Mouse (Mus musculus): ENCODE measurements around the gene Hba-x. TPM values are rescaled to one million over a fixed set of nuclear protein-coding genes. Genes with fewer than 3 reads are reported as not detected.

The Hba-x gene
- total RNA-seq, 2 experiments from 2014 or later: not detected

DNA sequence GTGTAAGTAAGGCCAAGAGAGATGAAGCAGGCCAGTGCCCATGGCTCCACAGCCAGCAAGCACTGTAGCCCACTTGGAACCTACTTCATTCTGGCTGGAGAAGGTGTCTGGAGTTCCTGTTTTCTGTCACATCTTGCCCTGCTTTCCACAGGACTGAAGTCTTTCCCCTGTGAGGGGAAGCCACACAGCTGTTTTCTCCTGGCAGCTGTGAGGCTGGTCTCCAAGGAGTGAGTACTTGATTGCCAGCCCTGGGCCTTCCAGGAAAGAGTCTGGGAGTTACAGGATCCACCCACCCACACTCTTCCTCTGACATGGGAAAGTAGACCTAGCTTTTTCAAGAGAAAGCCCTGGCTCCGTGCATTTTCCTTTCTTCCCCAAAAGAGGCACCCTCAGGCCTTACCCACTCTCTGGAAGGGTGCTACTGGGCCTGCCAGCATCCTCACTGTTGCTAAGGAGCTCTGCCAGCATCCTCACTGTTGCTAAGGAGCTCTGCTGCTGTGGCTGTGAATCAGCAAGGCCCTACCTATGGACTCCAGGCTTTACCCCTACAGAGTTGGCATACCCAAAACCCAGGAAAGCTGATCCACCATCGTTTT is 26.7 kb downstream of the Hba-x start:
- DNase-seq (ENCODE audit: extremely low spot score in 1 of 2, low spot score in 2 of 2): peak in 1 of 2 experiments; percentile 31
- intact Hi-C loops (cut with DNase I): no loop called here

DNA sequence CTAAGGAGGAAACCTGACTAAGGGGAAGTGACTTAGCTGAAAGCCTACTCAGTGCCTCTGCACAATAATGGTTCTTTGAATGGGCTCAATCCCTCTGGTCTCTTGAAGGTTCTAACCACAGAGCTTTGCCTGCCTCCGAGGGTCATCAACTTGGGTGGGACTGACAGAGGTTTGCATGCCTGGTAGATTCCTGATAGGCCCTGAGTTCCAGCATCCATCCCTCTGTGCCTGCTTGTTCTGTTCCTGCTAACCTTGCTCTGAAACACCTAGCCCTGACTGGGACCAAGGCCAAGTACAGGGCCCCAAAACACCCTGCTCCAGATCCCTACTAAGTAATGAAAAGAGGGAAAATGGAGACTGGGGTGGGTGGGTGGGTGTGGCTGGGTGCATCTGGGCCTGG is 27.3 kb downstream of the Hba-x start:
- DNase-seq (ENCODE audit: extremely low spot score in 1 of 2, low spot score in 2 of 2): no peak
- intact Hi-C loops (cut with DNase I): no loop called here

DNA sequence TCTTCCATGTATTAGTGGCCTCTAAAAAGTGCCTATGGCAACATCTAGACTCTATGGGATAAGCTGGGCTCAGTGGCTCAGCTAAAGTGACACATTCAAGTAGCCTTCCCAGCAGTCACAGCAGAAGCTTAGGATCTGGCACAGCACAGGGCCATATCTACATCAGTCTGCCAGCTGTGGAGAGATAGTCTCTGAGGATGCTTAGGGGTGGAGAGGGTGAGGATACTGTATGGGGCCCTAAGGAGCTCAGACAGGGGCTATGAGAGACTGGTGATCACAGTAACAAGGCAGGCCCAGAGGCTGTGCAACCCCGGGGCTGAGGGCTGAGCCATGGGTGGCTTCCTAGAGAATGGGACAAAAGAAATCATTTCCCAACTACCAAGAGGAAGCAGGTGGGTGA is 30.8 kb downstream of the Hba-x start:
- intact Hi-C loops (cut with DNase I): no loop called here
- DNase-seq (ENCODE audit: extremely low spot score in 1 of 2, low spot score in 2 of 2): no peak

DNA sequence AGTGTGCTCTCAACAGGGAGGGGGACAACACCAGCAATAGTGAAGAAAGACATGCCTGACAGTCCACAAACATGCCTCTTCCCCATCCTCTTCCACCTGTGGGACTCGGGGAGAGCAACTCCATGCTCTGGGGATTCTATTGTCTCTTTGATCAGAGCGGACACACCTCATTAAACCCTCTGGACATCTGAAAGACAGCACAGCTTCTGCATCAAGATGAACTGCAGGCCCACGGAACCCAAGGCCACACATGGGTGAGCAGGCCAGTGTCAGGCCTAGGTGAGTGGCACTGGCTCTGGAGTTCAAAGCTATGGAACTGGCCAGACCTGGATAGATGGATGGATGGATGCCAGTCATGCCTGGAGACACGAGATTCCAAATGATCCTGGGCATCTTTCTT is 33.2 kb downstream of the Hba-x start:
- DNase-seq (ENCODE audit: extremely low spot score in 1 of 2, low spot score in 2 of 2): no peak
- intact Hi-C loops (cut with DNase I): no loop called here

DNA sequence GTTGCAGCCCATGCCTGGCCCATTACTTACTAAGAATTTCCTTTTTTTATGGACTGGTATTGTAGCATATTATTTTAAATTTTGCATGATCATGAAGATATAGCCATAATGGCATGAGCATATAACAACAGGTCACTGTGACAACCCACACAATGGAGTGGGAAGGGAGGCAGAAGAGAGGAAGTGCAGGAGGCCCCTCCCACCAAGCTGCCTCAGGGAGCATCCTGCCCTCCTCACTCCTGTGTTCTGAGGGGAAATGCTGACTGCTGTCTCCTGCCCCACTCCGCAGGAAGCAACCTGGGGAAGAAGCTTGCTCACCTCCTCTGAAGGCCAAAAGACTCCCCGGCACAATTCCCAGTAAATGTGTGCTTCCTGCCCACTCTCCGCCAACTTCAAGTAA is 33.7 kb downstream of the Hba-x start:
- intact Hi-C loops (cut with DNase I): no loop called here
- DNase-seq (ENCODE audit: extremely low spot score in 1 of 2, low spot score in 2 of 2): no peak

DNA sequence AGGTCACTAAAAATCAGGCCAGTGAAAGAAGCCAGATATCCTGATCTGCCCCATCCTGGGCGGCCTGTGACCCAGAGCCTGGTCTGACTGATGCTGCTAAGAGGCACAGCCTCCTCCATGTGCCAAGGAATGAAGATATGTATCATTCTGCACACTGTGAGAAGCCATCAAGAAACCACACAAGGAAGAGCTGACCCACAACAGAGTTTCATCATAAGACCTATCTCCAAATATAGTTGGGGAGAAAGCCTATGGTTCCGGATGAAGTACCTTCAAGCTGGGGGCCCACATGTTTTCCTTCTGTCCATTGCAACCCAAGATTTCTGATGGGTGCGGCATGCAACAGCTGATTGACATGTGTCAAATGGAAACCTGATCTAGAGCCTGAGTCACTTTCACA is 39.8 kb downstream of the Hba-x start:
- no peak for DNase-seq (ENCODE audit: extremely low spot score in 1 of 2, low spot score in 2 of 2)
- intact Hi-C loops (cut with DNase I): no loop called here

DNA sequence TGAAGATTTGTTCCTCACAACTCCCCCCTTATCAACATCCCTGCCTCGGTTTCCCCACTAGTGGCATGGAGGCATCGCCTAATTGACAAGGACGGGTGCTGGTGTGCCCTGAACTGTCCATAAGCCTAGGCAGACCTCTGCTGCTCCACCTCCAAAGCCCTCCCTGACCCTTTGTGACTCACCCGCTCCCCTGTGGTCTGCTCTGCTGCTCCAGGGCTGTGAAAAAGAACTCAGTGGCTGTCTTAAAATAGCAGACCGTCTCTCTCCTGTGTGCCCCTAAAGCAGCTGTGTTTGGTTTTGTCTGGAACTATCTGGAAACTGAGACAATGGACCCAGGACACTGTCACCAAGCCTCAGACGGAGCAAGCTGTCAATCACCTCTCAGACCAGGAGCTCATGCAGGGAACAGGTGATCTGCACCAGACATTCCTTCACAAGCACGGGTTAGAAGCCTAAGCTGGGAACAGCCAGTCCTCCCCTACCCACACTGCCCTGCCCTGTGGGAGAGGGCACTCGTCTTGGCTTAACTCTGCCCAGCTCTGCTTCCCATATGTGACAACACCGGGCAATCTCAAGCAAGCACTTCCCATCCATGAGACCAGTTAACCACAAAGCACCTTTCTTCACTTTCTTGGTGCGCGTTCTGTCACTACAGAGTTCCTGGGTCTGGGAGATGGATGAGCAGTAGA is 44.5 kb downstream of the Hba-x start:
- no peak for DNase-seq (ENCODE audit: extremely low spot score in 1 of 2, low spot score in 2 of 2)
- intact Hi-C loops (cut with DNase I): loop anchor here (5.0 to 10.0 kb wide), 2 partner anchors 106 to 138 kb away; no protein-coding TSS in a partner anchor

DNA sequence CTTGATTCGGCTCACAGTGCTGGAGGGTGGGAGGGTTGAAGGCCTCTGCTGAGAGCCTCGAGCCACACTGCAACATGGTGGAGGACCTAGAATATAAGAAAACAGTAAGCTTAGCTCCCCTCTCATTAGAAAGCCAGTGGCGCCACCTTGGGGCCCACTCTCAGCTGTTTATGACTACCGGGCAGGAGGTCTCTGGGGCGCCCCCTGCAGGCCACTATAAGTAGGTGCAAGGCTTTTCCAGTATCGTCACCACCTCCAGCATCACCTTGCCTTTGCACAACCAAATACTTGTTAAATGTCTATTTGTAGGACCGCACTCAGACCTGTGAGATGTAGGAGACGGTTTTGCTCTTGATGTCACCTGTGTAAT is 45.0 kb downstream of the Hba-x start:
- DNase-seq (ENCODE audit: extremely low spot score in 1 of 2, low spot score in 2 of 2): peak in 1 of 2 experiments; percentile 85
- intact Hi-C loops (cut with DNase I): loop anchor here (5.0 to 10.0 kb wide), 2 partner anchors 106 to 139 kb away; no protein-coding TSS in a partner anchor

DNA sequence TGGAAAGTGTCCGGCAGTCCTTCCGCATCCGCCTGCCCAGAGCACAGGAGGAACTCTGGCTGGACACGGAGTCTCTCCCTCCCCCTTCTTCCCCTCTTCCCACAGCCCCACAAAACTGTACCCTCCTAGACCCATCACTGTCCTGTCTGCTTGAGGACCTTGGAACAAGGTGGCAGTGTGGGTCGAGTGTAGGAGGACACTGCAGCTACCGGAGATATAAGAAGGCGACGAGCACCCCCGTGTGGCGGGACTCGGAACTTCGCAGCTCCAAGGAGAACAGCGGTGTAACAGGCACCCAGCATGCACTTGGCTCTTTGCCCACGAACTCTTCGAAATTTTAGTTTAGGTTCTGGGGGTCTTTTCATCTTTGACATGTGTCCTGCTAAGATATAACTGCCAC is 48.4 kb downstream of the Hba-x start:
- peak; percentile 73 to 88 for DNase-seq (ENCODE audit: extremely low spot score in 1 of 2, low spot score in 2 of 2)

More for the DNA sequence above, 48.4 kb downstream of the Hba-x start:
- intact Hi-C loops (cut with DNase I): loop anchor here (5.0 to 10.0 kb wide), 2 partner anchors 110 to 142 kb away; no protein-coding TSS in a partner anchor

Other genes with a start within 250 kb of the Hba-x start
- gene Il9r, start 76.1 kb upstream of the Hba-x start, total RNA-seq (2021): not detected
- gene Snrnp25, start 71.0 kb upstream of the Hba-x start, total RNA-seq (2021): 10 to 100 TPM; 25.9 to 28.4 TPM
- 10 to 100 TPM; 16.4 to 21.8 TPM for gene Rhbdf1, start 54.1 kb upstream of the Hba-x start, total RNA-seq (2021)
- 10 to 100 TPM; 18.7 to 19.8 TPM for gene Mpg, start 49.9 kb upstream of the Hba-x start, total RNA-seq (2021)
- gene Nprl3, start 8.7 kb upstream of the Hba-x start, total RNA-seq (2021): 10 to 100 TPM; 55.9 to 60.0 TPM
- gene Hba-a1, start 7.1 kb downstream of the Hba-x start, total RNA-seq (2021): 100 to 1,000 TPM; 406 to 790 TPM
- 1 to 10 TPM; 2.9 to 3.3 TPM for gene Hbq1b, start 10.6 kb downstream of the Hba-x start, total RNA-seq (2021)
- 100 to 1,000 TPM; 384 to 756 TPM for gene Hba-a2, start 20.1 kb downstream of the Hba-x start, total RNA-seq (2021)
- gene Hbq1a, start 23.7 kb downstream of the Hba-x start, total RNA-seq (2021): 1 to 10 TPM; 1.9 to 2.1 TPM
- 10 to 100 TPM; 28.2 to 31.9 TPM for gene Sh3pxd2b, start 71.4 kb downstream of the Hba-x start, total RNA-seq (2021)
- 10 to 100 TPM; 46.9 to 54.9 TPM for gene Ubtd2, start 179.0 kb downstream of the Hba-x start, total RNA-seq (2021)

Measured in left cerebral cortex, postnatal 10 days (tissue).